Mouse (Mus musculus): ENCODE results near the gene Tenm2. TPM values are rescaled to one million over a fixed set of nuclear protein-coding genes. Genes with fewer than 3 reads are reported as not detected.

Tenm2 gene
- polyA plus RNA-seq, 1 experiment = 0.61 TPM

DNA sequence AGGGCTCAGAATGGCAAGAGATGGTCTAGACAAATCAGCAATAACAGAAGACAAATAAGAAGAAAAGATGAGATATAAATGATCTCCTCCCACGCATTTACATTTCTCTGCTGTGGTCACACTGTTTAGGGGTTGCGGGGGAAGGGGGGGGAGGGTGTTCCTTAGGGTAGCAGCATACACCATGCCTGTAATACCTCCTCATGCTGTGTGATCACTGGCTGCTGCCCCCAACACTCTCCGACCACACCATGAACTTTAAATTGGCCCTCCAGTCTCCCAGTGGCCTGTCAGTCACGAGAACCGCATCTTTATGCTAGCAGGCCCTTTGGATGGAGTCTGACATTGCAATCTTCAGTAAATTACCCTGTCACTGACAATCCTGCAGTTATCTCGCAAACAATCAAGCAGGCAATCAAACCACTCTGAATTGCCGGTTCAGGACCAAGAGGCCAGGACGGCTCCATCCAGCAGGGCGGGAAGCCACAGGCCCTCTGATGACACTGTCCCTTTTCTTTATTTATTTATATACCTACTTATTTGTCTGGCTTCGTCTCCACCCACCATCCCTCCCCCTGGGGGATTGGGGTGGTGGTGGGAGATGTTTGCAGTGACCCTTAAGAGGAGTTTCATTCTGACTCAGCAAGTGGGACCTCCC is 1154.2 kb downstream of the Tenm2 start:
- TF ChIP-seq POLR2A (IDR thresholded peaks at IDR 0.05; ENCODE audit: low read depth, low read length) (no peak), CTCF (conservative IDR thresholded peaks at IDR 0.05; ENCODE audit: insufficient read depth, insufficient read length, low read depth, low read length) (no peak)
- no peaks in the 10 kb centered on the region for H3K27me3 ChIP-seq (replicated peaks; ENCODE audit: control insufficient read depth, insufficient read depth, low read length)
- no peak overlapping the region for H3K4me3 ChIP-seq (ENCODE audit: insufficient read depth, low read depth, low read length)
- WGBS = 39% methylated on average over 10 of the region's 10 CpGs
- no peaks in the 10 kb centered on the region for H3K36me3 ChIP-seq (ENCODE audit: control insufficient read depth, insufficient read depth, low read length)
- no peak for DNase-seq
- no peaks in the 10 kb centered on the region for H3K4me1 ChIP-seq (ENCODE audit: control insufficient read depth, insufficient read depth, low read length)
- H3K27ac ChIP-seq (ENCODE audit: insufficient read depth, low read depth, low read length) = no peak overlapping the region

DNA sequence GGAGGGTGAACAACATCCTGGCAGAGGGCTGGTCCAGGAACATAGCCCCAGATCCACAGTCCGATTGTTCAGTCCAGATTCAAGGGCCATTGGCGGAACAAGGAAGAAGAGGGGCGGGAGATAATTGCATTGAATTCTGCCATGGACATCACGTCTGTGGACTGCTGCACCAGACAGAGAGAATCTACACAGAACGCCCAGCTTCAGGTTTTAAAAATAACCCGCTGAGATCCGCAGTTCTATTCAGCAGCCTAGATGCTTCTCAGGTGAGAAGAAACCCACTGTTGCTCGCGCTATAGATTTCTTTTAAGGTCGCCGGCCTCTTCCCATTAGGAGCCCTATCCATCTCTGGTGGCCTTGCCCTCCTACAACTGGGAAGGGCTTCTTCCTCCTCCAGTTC is 1155.0 kb downstream of the Tenm2 start:
- Histone ChIP-seq H3K4me3 (ENCODE audit: insufficient read depth, low read depth, low read length) (no peak overlapping the region), H3K36me3 (ENCODE audit: control insufficient read depth, insufficient read depth, low read length) (no peaks in the 10 kb centered on the region), H3K4me1 (ENCODE audit: control insufficient read depth, insufficient read depth, low read length) (no peaks in the 10 kb centered on the region), H3K27me3 (replicated peaks; ENCODE audit: control insufficient read depth, insufficient read depth, low read length) (no peaks in the 10 kb centered on the region), H3K27ac (ENCODE audit: insufficient read depth, low read depth, low read length) (no peak overlapping the region)
- no peak for DNase-seq
- WGBS = 74% methylated on average over 11 of the region's 11 CpGs
- TF ChIP-seq POLR2A (IDR thresholded peaks at IDR 0.05; ENCODE audit: low read depth, low read length) (no peak), CTCF (conservative IDR thresholded peaks at IDR 0.05; ENCODE audit: insufficient read depth, insufficient read length, low read depth, low read length) (no peak)

DNA sequence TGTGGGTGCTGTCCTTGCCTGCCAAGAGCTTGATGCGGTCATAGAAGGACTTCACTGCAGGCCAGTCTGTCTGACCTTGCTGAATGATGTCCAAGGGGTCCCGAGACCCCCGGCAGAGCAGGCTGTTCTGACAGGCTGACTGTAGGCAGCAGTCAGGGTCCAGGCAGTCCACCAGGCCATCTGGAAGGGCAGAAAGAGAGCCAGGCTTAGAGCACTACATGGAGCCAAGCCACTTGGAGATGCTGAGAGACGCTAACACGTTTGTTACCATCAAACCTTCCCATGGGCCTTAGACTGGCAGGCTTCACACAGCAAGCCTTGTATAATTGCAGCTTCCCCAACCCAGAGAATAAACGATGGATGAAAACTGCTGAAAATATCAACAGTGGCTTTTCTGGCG is 1157.4 kb downstream of the Tenm2 start:
- no peaks in the 10 kb centered on the region for H3K36me3 ChIP-seq (ENCODE audit: control insufficient read depth, insufficient read depth, low read length)
- no peak for DNase-seq
- TF ChIP-seq CTCF (conservative IDR thresholded peaks at IDR 0.05; ENCODE audit: insufficient read depth, insufficient read length, low read depth, low read length) (no peak), POLR2A (IDR thresholded peaks at IDR 0.05; ENCODE audit: low read depth, low read length) (no peak)
- H3K4me3 ChIP-seq (ENCODE audit: insufficient read depth, low read depth, low read length) = no peak overlapping the region
- no peak overlapping the region for H3K27ac ChIP-seq (ENCODE audit: insufficient read depth, low read depth, low read length)
- 86% methylated on average over 7 of the region's 7 CpGs for WGBS
- no peaks in the 10 kb centered on the region for H3K4me1 ChIP-seq (ENCODE audit: control insufficient read depth, insufficient read depth, low read length)
- no peaks in the 10 kb centered on the region for H3K27me3 ChIP-seq (replicated peaks; ENCODE audit: control insufficient read depth, insufficient read depth, low read length)

DNA sequence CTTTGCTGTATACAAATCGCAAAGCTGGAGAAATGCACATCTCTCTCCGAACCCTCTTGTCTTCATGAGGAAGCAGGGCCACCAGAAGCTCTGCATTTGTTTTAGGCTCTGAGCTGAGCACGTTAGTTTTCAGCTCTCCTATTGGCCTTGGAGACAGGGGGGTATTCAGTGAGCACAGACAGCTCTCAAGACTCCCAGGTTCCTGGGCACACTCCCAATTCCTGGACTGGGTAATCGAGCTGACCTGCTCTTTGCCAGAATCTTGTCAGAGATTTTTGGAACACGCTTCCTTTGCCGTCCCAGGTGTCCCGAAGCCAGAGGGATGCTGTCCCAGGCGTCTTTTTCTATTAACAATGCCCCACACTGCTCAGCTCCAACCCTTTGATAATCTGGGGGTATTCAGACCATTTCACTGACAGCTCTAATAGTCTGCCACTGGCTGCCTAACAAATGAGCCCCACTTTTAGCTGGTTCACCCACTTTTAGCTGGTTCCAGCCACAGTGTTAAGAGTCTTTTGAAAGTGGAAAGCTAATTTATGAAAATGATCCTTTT is 1161.7 kb downstream of the Tenm2 start:
- H3K27ac ChIP-seq (ENCODE audit: insufficient read depth, low read depth, low read length) = no peak overlapping the region
- H3K4me3 ChIP-seq (ENCODE audit: insufficient read depth, low read depth, low read length) = no peak overlapping the region
- no peak for TF ChIP-seq POLR2A (IDR thresholded peaks at IDR 0.05; ENCODE audit: low read depth, low read length)
- TF ChIP-seq CTCF (conservative IDR thresholded peaks at IDR 0.05; ENCODE audit: insufficient read depth, insufficient read length, low read depth, low read length) = no peak
- H3K4me1 ChIP-seq (ENCODE audit: control insufficient read depth, insufficient read depth, low read length) = no peaks in the 10 kb centered on the region
- no peak for DNase-seq
- 74% methylated on average over 8 of the region's 8 CpGs for WGBS
- H3K27me3 ChIP-seq (replicated peaks; ENCODE audit: control insufficient read depth, insufficient read depth, low read length) = no peaks in the 10 kb centered on the region
- no peaks in the 10 kb centered on the region for H3K36me3 ChIP-seq (ENCODE audit: control insufficient read depth, insufficient read depth, low read length)

DNA sequence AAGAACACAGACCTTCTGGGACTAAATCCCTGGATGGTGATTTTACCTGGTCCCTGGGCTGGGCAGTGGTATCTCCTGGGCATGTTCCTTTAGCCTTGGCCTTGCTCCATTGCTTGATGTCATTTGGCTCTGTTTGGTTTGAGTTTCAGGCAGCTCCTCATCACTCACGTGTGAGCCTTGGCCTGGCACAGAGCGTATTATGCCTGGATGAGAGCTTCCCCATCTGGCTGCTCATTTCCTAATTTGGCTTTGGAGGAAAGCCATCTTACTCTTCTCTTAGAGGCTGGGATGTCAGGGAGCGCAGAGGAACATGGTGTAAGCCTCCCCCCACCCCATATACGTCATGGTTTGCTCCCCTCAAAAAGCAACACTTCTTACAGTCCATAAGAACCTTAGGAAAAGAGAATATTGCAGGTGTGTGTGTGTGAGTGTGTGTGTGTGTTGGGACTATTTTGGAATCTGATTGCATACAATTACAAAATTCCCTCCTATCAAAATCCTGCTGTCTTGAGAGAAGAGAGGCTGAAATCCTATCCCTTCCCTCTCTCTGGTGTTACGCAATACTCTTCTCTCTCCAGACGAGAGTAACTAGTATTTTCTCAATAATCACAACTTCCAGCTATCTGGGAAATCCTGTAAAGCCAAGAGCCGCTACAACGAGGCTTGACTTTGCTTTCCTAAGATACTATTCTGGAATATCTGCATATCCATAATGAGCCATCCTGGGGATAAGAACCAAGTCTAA is 1162.5 kb downstream of the Tenm2 start:
- TF ChIP-seq CTCF (conservative IDR thresholded peaks at IDR 0.05; ENCODE audit: insufficient read depth, insufficient read length, low read depth, low read length) (no peak), POLR2A (IDR thresholded peaks at IDR 0.05; ENCODE audit: low read depth, low read length) (no peak)
- no peaks in the 10 kb centered on the region for H3K4me1 ChIP-seq (ENCODE audit: control insufficient read depth, insufficient read depth, low read length)
- no peak overlapping the region for H3K4me3 ChIP-seq (ENCODE audit: insufficient read depth, low read depth, low read length)
- no peak for DNase-seq
- no peaks in the 10 kb centered on the region for H3K36me3 ChIP-seq (ENCODE audit: control insufficient read depth, insufficient read depth, low read length)
- H3K27me3 ChIP-seq (replicated peaks; ENCODE audit: control insufficient read depth, insufficient read depth, low read length) = no peaks in the 10 kb centered on the region
- 69% methylated on average over 8 of the region's 8 CpGs for WGBS
- no peak overlapping the region for H3K27ac ChIP-seq (ENCODE audit: insufficient read depth, low read depth, low read length)

DNA sequence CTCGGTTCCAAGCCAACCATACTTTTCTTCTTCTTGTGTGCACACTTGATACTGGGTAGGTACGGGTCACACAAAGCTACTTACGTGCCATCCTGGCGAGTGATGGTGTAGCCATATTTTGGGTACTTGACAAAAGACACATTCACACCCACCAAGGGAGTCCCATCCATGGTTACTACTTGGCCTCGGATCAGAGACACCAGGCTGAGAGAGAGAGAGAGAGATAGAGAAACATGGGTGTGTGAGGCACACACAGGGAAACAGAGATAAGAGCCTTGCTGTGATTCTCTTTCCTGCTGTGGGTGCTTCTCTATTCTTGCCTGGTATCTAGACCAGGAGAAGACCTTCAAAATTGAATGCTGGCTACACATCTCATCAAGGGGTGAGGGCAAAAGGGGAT is 1163.1 kb downstream of the Tenm2 start:
- no peak for DNase-seq
- WGBS = 88% methylated on average over 5 of the region's 5 CpGs
- Histone ChIP-seq H3K36me3 (ENCODE audit: control insufficient read depth, insufficient read depth, low read length) (no peaks in the 10 kb centered on the region), H3K27ac (ENCODE audit: insufficient read depth, low read depth, low read length) (no peak overlapping the region), H3K27me3 (replicated peaks; ENCODE audit: control insufficient read depth, insufficient read depth, low read length) (no peaks in the 10 kb centered on the region), H3K4me3 (ENCODE audit: insufficient read depth, low read depth, low read length) (no peak overlapping the region), H3K4me1 (ENCODE audit: control insufficient read depth, insufficient read depth, low read length) (no peaks in the 10 kb centered on the region)
- TF ChIP-seq CTCF (conservative IDR thresholded peaks at IDR 0.05; ENCODE audit: insufficient read depth, insufficient read length, low read depth, low read length) (no peak), POLR2A (IDR thresholded peaks at IDR 0.05; ENCODE audit: low read depth, low read length) (no peak)

DNA sequence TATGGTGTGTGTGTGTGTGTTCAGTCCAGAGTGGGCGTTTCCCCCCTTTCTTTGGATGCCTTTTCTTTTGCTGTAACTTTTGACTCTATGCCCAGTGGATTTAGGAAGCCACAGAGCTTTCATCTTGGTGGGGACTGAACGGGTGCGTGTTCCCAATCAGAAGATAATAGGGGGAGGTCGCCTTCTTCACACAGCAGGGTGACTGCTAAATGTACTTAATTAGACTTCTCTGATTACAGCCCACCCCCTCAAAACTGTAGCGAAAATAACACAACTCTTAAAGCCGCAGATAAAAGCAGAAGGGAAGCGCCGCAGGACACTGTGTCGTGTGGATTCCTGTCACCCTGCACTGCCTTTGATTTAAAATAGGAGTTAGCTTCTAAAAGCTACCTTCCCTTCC is 1163.7 kb downstream of the Tenm2 start:
- H3K4me3 ChIP-seq (ENCODE audit: insufficient read depth, low read depth, low read length) = no peak overlapping the region
- TF ChIP-seq POLR2A (IDR thresholded peaks at IDR 0.05; ENCODE audit: low read depth, low read length) = no peak
- TF ChIP-seq CTCF (conservative IDR thresholded peaks at IDR 0.05; ENCODE audit: insufficient read depth, insufficient read length, low read depth, low read length) = no peak
- H3K27ac ChIP-seq (ENCODE audit: insufficient read depth, low read depth, low read length) = no peak overlapping the region
- WGBS = 32% methylated on average over 9 of the region's 9 CpGs
- no peaks in the 10 kb centered on the region for H3K36me3 ChIP-seq (ENCODE audit: control insufficient read depth, insufficient read depth, low read length)
- DNase-seq = no peak
- no peaks in the 10 kb centered on the region for H3K4me1 ChIP-seq (ENCODE audit: control insufficient read depth, insufficient read depth, low read length)
- H3K27me3 ChIP-seq (replicated peaks; ENCODE audit: control insufficient read depth, insufficient read depth, low read length) = no peaks in the 10 kb centered on the region

Measured in kidney, adult 2 months (tissue).